Mouse (Mus musculus): ENCODE measurements around the gene Sox9. TPM values are rescaled to one million over a fixed set of nuclear protein-coding genes. Genes with fewer than 3 reads are reported as not detected.

The Sox9 gene
- polyA plus RNA-seq, 1 experiment from 2014 or later, result 107 TPM

DNA sequence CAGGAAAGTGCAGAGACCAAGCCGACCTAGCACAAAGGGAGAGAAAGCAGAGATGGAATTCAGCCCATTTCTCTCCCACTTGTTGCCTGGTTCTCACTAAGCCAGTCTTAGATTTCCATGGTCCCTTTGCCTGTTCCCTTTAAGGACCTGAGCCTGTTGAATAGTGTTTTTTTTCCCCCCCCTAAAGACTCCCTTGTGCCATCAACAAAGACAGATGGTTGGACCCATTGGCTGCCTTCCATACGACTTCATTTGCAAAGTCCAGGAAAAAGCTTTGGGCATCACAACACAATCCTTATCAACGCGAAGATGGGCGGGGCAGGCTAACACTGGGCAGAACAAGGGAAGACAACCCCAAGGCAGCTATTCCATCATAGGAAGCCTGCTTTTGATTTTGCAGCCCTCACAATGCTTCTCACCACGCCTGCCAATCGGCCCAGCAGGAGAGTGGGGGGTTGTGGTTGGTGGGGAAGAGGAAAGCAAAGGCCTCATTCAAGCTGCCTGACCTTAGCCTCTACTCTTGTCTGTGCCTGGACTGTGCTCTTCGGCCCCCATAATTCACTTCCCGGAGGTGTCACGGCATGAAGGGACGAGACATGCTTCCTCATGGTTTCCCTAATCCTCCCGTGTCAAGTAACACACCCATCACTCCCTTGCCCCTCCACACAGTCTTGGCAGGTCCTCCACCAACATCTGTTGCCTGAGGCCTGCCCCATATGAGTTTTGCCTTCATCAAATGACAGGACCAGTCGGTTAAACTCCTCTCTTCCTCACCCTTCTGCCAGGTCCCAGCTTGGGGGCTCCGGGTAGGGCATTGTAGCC is 36.0 kb downstream of the Sox9 start:
- no peak for DNase-seq (ENCODE audit: low spot score, missing footprints)
- Histone ChIP-seq H3K4me2 (no peak overlapping the region), H3K27ac (ENCODE audit: low read depth, low read length) (no peak overlapping the region), H3K9ac (ENCODE audit: low read length) (no peak overlapping the region), H3K4me3 (ENCODE audit: low read depth, low read length) (no peak overlapping the region), H3K4me1 (ENCODE audit: control insufficient read depth, insufficient read depth, low read length) (peaks cover 4% of the 10 kb centered on the region; the same call in 1 of the 2 replicates), H3K9me3 (ENCODE audit: control insufficient read depth, low read length) (no peaks in the 10 kb centered on the region), H3K36me3 (ENCODE audit: control insufficient read depth, insufficient read depth, low read length) (no peaks in the 10 kb centered on the region), H3K27me3 (ENCODE audit: control insufficient read depth, insufficient read depth, low read length) (no peaks in the 10 kb centered on the region)
- WGBS, result 59% methylated on average over 14 of the region's 14 CpGs
- ATAC-seq (ENCODE audit: low FRiP score), result 0 out of 2 replicates have a peak, but pooled peaks have one; percentile 19

DNA sequence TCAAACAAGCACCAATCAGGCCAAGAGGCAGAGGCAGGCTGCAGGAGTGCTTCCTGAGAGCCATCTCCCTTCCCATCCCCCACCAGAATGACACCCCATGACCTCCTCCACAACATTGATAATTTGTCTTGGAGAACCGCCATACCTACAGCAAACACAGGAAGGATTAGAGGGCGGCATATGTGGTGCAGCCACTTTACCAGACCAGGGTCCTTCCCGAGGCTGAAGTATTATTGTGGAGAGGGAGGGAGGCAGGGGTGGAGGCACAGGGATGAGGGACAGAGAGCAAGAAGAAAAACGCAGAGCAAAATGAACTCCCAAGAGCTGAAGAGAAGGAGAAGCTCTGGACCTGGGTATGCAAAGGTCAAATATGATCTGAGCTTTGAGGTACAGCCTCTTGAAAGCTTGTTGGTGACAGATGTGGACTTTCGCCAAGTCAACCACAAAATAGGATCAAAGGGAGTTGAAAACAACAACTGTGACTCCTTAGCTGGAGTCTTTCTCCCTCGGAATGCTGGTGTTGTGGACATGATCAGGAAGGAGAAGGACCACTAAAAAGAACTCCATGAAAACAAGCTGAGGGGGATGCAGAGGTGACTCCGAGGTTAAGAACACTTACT is 36.7 kb downstream of the Sox9 start:
- ATAC-seq (ENCODE audit: low FRiP score), result no peak
- Histone ChIP-seq H3K36me3 (ENCODE audit: control insufficient read depth, insufficient read depth, low read length) (no peaks in the 10 kb centered on the region), H3K9me3 (ENCODE audit: control insufficient read depth, low read length) (no peaks in the 10 kb centered on the region), H3K4me1 (ENCODE audit: control insufficient read depth, insufficient read depth, low read length) (peaks cover 4% of the 10 kb centered on the region; the same call in 1 of the 2 replicates), H3K9ac (ENCODE audit: low read length) (no peak overlapping the region), H3K4me2 (no peak overlapping the region), H3K27ac (ENCODE audit: low read depth, low read length) (no peak overlapping the region), H3K4me3 (ENCODE audit: low read depth, low read length) (no peak overlapping the region), H3K27me3 (ENCODE audit: control insufficient read depth, insufficient read depth, low read length) (no peaks in the 10 kb centered on the region)
- WGBS, result 67% methylated on average over 7 of the region's 7 CpGs
- no peak for DNase-seq (ENCODE audit: low spot score, missing footprints)

DNA sequence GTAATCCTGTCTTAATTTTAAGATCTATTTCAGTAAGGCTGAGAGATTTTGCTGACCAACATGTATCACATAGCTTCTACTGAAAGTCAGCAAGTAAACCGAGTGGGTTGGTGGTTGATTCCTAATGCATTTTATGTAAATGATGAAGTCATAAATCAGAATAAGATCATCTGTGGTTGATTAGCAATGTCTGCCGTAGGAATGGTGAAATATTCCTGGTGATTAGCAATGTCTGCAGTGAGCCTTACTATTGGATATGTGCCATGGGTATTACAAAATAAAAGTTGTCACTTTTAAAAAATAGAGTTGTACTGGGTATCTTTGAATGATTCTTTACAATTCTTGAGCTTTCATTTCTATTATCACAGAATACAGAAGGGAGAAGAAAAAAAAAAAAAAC is 39.5 kb downstream of the Sox9 start:
- H3K4me3 ChIP-seq (ENCODE audit: low read depth, low read length), result no peak overlapping the region
- ATAC-seq (ENCODE audit: low FRiP score) (no peak), DNase-seq (ENCODE audit: low spot score, missing footprints) (no peak)
- H3K4me1 ChIP-seq (ENCODE audit: control insufficient read depth, insufficient read depth, low read length), result peaks cover 9% of the 10 kb centered on the region
- no peaks in the 10 kb centered on the region for H3K9me3 ChIP-seq (ENCODE audit: control insufficient read depth, low read length)
- no peaks in the 10 kb centered on the region for H3K27me3 ChIP-seq (ENCODE audit: control insufficient read depth, insufficient read depth, low read length)
- H3K4me2 ChIP-seq, result no peak overlapping the region
- no peak overlapping the region for H3K27ac ChIP-seq (ENCODE audit: low read depth, low read length)
- H3K9ac ChIP-seq (ENCODE audit: low read length), result no peak overlapping the region
- WGBS, result 87% methylated on average over 2 of the region's 2 CpGs
- H3K36me3 ChIP-seq (ENCODE audit: control insufficient read depth, insufficient read depth, low read length), result no peaks in the 10 kb centered on the region

DNA sequence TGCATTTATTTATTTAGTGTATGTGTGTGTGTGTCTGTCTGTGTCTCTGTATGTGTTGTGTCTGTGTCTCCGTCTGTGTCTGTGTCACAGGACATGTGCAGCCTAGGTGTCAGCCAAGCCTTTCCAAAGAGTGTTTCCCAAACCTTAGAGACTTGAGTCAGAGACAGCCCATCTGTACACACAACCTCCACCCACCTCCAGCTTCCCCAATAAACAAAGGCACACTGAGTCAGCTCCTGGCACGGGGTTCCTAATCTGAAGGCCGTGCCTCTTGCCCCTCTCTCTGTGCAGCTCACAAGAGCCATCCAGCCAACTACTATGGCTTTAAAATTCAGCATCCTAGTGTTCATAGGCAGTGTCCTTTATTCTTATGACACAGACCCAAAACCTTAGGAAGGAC is 42.1 kb downstream of the Sox9 start:
- Histone ChIP-seq H3K9me3 (ENCODE audit: control insufficient read depth, low read length) (no peaks in the 10 kb centered on the region), H3K36me3 (ENCODE audit: control insufficient read depth, insufficient read depth, low read length) (no peaks in the 10 kb centered on the region), H3K27me3 (ENCODE audit: control insufficient read depth, insufficient read depth, low read length) (no peaks in the 10 kb centered on the region), H3K9ac (ENCODE audit: low read length) (no peak overlapping the region), H3K4me1 (ENCODE audit: control insufficient read depth, insufficient read depth, low read length) (peaks cover 13% of the 10 kb centered on the region), H3K27ac (ENCODE audit: low read depth, low read length) (no peak overlapping the region), H3K4me3 (ENCODE audit: low read depth, low read length) (no peak overlapping the region), H3K4me2 (no peak overlapping the region)
- ATAC-seq (ENCODE audit: low FRiP score) (no peak), DNase-seq (ENCODE audit: low spot score, missing footprints) (no peak)
- 79% methylated on average over 3 of the region's 3 CpGs for WGBS

DNA sequence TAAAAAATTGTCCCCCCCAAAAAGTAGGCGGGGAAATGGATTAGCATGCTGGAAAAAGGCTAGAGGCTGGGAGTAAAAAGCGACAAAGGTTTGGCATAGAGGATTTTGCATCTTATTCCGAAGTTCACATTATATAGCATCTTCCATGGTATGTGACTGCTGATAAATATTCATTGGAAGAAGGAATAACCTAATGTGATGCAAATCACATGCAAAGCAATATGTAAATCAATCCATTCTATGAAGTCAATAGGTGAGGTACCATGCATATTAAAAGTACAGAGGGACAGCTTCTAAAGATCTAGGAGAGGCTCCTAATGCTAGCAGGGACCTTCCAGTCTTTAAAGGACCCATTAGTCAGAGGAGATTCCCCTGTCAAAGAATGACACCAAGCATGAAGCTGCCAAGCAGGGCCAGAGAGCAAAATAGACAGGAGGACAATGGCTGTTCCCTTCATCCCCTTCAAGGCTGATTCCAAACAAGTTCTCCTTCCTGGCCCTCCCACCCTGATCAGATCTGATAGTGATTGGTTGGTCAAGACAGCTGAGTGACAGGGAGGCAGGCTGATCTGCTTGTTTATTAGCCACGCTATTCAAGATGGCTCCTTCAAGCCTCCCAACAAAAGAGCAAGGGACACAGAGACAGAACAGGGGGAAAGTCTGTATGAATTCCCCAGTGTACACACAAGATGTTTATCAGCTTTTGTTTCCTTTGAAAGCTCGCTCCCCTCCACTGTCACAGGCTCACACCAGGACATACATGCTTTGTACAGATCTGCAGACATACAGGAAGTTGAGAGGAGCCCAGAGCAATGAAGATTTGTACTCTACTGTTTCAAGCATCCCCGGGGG is 44.4 kb downstream of the Sox9 start:
- Histone ChIP-seq H3K27ac (ENCODE audit: low read depth, low read length) (peak overlapping the region; percentile 20), H3K4me3 (ENCODE audit: low read depth, low read length) (no peak overlapping the region), H3K4me2 (no peak overlapping the region), H3K36me3 (ENCODE audit: control insufficient read depth, insufficient read depth, low read length) (no peaks in the 10 kb centered on the region), H3K9ac (ENCODE audit: low read length) (no peak overlapping the region), H3K9me3 (ENCODE audit: control insufficient read depth, low read length) (no peaks in the 10 kb centered on the region), H3K4me1 (ENCODE audit: control insufficient read depth, insufficient read depth, low read length) (peaks cover 13% of the 10 kb centered on the region), H3K27me3 (ENCODE audit: control insufficient read depth, insufficient read depth, low read length) (no peaks in the 10 kb centered on the region)
- 58% methylated on average over 6 of the region's 6 CpGs for WGBS
- DNase-seq (ENCODE audit: low spot score, missing footprints), result peak; percentile 92
- ATAC-seq (ENCODE audit: low FRiP score), result peak; percentile 93

DNA sequence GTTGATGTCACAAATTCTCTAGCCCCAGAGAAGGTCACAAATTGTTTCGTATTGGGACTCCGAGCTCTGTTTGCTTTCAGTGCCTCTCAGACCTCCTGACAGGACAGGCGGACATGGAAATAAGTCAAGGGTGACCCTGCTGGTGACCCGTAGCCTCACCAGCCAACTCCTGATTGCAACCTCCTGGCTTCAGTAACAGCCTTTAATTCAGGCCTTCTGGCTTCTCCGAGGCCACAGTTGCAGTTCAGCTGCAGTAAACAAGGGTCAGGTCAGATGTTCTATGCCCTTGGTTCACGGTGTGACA is 45.0 kb downstream of the Sox9 start:
- 28% methylated on average over 6 of the region's 6 CpGs for WGBS
- H3K9me3 ChIP-seq (ENCODE audit: control insufficient read depth, low read length), result no peaks in the 10 kb centered on the region
- no peak overlapping the region for H3K4me3 ChIP-seq (ENCODE audit: low read depth, low read length)
- no peak overlapping the region for H3K9ac ChIP-seq (ENCODE audit: low read length)
- peak overlapping the region; percentile 20 for H3K27ac ChIP-seq (ENCODE audit: low read depth, low read length)
- H3K27me3 ChIP-seq (ENCODE audit: control insufficient read depth, insufficient read depth, low read length), result no peaks in the 10 kb centered on the region
- H3K4me2 ChIP-seq, result no peak overlapping the region
- H3K4me1 ChIP-seq (ENCODE audit: control insufficient read depth, insufficient read depth, low read length), result peaks cover 13% of the 10 kb centered on the region
- H3K36me3 ChIP-seq (ENCODE audit: control insufficient read depth, insufficient read depth, low read length), result no peaks in the 10 kb centered on the region
- ATAC-seq (ENCODE audit: low FRiP score), result peak; percentile 25; the same call in 1 of the 2 replicates
- DNase-seq (ENCODE audit: low spot score, missing footprints), result peak; percentile 90

DNA sequence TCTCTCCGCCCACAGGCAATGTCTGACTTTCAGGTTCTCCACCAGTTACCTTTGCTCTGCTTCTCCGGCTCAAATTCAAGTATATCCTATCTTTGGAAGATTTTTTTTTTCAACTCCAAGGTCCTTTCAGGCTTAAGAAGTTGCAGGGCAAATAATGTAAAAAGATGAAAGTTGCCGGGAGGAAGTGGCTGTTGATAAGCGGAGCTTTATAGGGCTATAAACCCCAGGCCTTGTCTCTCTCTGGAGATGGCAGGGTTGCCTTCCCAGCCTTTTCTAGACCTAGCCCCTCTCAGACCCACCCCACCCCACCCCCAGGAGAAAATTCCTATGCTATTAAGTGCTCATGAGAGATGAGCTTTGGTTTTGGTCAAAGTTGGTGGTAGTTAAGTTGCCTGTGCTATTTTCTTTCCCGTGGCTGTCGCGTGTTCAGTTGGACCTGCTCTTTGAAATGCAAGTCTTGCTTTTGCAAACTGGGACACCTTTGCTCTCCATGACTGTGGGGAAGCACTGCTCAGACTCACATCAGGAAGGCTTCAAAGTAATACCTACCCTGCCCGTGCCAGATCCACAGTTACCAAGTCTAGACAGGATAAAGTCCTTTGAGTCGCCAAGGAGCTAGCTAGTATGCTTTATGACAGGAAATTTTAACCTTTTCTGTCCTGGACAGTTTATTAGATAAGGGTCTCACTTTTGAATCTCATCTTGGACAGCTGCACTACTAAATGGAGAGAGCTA is 46.7 kb downstream of the Sox9 start:
- Histone ChIP-seq H3K4me3 (ENCODE audit: low read depth, low read length) (no peak overlapping the region), H3K27me3 (ENCODE audit: control insufficient read depth, insufficient read depth, low read length) (no peaks in the 10 kb centered on the region), H3K27ac (ENCODE audit: low read depth, low read length) (no peak overlapping the region), H3K4me2 (no peak overlapping the region), H3K36me3 (ENCODE audit: control insufficient read depth, insufficient read depth, low read length) (no peaks in the 10 kb centered on the region), H3K9ac (ENCODE audit: low read length) (no peak overlapping the region), H3K4me1 (ENCODE audit: control insufficient read depth, insufficient read depth, low read length) (peaks cover 23% of the 10 kb centered on the region), H3K9me3 (ENCODE audit: control insufficient read depth, low read length) (no peaks in the 10 kb centered on the region)
- WGBS, result 89% methylated on average over 9 of the region's 9 CpGs
- DNase-seq (ENCODE audit: low spot score, missing footprints), result no peak
- no peak for ATAC-seq (ENCODE audit: low FRiP score)

DNA sequence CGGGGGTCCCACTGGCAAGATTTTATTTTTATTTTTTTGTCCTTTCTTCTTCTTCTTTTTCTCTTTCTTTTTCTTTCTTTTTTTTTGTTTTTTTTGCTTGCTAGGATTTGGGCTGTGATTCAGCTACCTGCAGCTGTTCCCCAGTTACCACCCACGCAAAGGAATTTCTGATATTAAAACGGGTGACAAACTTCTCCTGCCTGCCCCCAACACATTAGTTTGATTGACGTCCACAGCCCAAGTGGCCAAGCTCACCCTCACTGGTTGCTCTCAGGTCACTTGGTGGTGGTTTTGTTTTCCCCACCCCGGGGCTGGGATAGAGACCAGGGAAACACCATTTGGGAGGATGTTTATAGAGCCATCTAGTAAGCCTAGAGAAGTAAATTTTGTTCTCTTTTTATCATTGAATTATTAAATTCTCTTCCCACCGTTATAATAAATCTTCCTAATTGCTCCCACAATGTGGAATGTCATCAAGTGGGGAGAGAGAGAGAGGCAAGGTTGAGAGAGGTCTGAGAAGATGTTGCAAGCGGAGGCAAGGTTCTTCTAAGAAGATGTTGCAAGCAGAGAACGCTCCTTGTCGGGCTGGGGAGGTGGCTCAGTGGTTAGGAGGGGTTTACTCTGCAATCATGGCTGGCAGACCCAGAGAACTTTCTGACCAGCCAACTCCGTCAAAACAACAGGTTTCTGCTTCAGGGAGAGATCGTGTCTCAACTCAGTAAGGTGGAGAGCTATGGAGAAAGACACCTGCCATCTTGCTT is 52.4 kb downstream of the Sox9 start:
- 71% methylated on average over 11 of the region's 11 CpGs for WGBS
- Histone ChIP-seq H3K27me3 (ENCODE audit: control insufficient read depth, insufficient read depth, low read length) (no peaks in the 10 kb centered on the region), H3K4me1 (ENCODE audit: control insufficient read depth, insufficient read depth, low read length) (peaks cover 17% of the 10 kb centered on the region), H3K36me3 (ENCODE audit: control insufficient read depth, insufficient read depth, low read length) (no peaks in the 10 kb centered on the region), H3K9me3 (ENCODE audit: control insufficient read depth, low read length) (no peaks in the 10 kb centered on the region), H3K9ac (ENCODE audit: low read length) (no peak overlapping the region), H3K4me2 (no peak overlapping the region), H3K4me3 (ENCODE audit: low read depth, low read length) (no peak overlapping the region), H3K27ac (ENCODE audit: low read depth, low read length) (no peak overlapping the region)
- no peak for ATAC-seq (ENCODE audit: low FRiP score)
- no peak for DNase-seq (ENCODE audit: low spot score, missing footprints)
